Mouse (Mus musculus) forebrain, embryonic 13.5 days (tissue): Measurements from ENCODE around the gene Atrnl1. TPM values are rescaled to one million over a fixed set of nuclear protein-coding genes. Genes with fewer than 3 reads are reported as not detected.
A peak's percentile ranks its signal among the peaks of the same experiment; 100 is the strongest.
"Not testable (repeated sequence)": the region's sequence is repeated elsewhere in the genome, so short reads cannot be mapped to it uniquely, and the experiment has no call there.

ENCODE experiments used
- ATAC-seq: fragments of 200-750 bp; cut with Nextera tagmentation; 2 replicates; pipeline ENCODE4 v1.8.0; 2017
- H3K27ac ChIP-seq: fragments of 300-500 bp; sonication (generic); 2 replicates; pipeline ENCODE4 v1.5.1; 2015; ENCODE audit warnings: inconsistent platforms, mild to moderate bottlenecking, moderate library complexity
- H3K27me3 ChIP-seq: fragments of 300-500 bp; sonication (generic); 2 replicates; pipeline ENCODE4 v1.6.1; 2015; ENCODE audit warnings: mild to moderate bottlenecking, inconsistent platforms
- H3K36me3 ChIP-seq: fragments of 300-500 bp; sonication (generic); 2 replicates; pipeline ENCODE4 v1.6.1; 2015; ENCODE audit warnings: mild to moderate bottlenecking, inconsistent platforms; ENCODE audit not compliant: poor library complexity, severe bottlenecking
- H3K4me1 ChIP-seq: fragments of 300-500 bp; sonication (generic); 2 replicates; pipeline ENCODE4 v1.6.1; 2015; ENCODE audit warnings: inconsistent platforms
- H3K4me2 ChIP-seq: fragments of 300-500 bp; sonication (generic); 2 replicates; pipeline ENCODE4 v1.6.1; 2015; ENCODE audit warnings: inconsistent platforms, mild to moderate bottlenecking, moderate library complexity
- H3K4me3 ChIP-seq: fragments of 300-500 bp; sonication (generic); 2 replicates; pipeline ENCODE4 v1.5.1; 2015; ENCODE audit warnings: mild to moderate bottlenecking, inconsistent platforms
- H3K9ac ChIP-seq: fragments of 300-500 bp; sonication (generic); 2 replicates; pipeline ENCODE4 v1.6.1; 2015; ENCODE audit warnings: mild to moderate bottlenecking, inconsistent platforms
- H3K9me3 ChIP-seq: fragments of 300-500 bp; sonication (generic); replicated peaks from 2 replicates; pipeline ENCODE4 v1.6.1; 2016; ENCODE audit warnings: inconsistent platforms
- WGBS: fragments of 180-500 bp; shearing (Covaris S2); methylation state at CpG from one replicate; pipeline ENCODE4 v1.1.7; 2015; 5-methylcytosine and 5-hydroxymethylcytosine counted together
- polyA plus RNA-seq: library from polyadenylated mRNA; unstranded; fragments of >200 nt; fragmentation: Nextera tagmentation; extraction: Ambion mirVana; gene quantifications from 2 replicates; pipeline ENCODE4 v1.2.1, GENCODE M21; 2015

Atrnl1 gene
- polyA plus RNA-seq, 1 experiment from 2014 or later = 5.1 TPM

DNA sequence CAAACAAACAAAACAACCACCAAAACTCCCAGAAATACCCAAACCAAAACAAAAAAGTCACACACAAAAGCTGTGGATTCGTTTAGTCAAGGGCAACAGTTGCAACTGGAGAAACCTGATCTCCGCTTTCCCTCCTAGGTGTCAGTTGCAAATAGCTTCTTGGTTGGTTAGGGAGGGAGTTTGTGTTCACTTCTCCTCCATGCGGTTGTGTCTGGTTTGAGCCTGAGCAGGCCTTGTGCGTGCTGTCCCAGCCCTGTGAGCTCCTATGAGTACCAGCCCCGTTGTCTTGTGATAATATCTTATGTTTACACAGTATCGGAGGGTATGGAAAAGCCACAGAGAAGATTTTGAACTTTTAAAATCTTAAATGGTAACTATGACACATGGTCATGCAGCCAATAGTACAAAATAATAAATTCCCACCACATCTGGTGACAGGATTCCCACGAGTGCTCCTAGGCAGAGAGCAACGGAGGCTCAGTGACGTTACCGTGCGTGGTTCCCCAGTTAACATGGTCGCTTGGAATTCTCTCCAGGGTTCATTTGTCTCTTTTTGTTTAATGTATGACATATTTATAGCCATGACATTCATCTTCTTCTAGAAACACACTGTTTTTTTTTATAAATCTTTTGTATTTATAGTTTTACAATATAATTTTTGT lies 46.7 kb downstream of the Atrnl1 start:
- no peak overlapping the region for H3K4me3 ChIP-seq
- 87% methylated on average over 12 of the region's 12 CpGs for WGBS
- H3K36me3 ChIP-seq = peaks cover 23% of the 10 kb centered on the region
- ATAC-seq = no peak
- no peaks in the 10 kb centered on the region for H3K9me3 ChIP-seq
- no peaks in the 10 kb centered on the region for H3K4me1 ChIP-seq
- H3K27ac ChIP-seq = no peak overlapping the region
- no peak overlapping the region for H3K4me2 ChIP-seq
- no peak overlapping the region for H3K9ac ChIP-seq
- no peaks in the 10 kb centered on the region for H3K27me3 ChIP-seq

DNA sequence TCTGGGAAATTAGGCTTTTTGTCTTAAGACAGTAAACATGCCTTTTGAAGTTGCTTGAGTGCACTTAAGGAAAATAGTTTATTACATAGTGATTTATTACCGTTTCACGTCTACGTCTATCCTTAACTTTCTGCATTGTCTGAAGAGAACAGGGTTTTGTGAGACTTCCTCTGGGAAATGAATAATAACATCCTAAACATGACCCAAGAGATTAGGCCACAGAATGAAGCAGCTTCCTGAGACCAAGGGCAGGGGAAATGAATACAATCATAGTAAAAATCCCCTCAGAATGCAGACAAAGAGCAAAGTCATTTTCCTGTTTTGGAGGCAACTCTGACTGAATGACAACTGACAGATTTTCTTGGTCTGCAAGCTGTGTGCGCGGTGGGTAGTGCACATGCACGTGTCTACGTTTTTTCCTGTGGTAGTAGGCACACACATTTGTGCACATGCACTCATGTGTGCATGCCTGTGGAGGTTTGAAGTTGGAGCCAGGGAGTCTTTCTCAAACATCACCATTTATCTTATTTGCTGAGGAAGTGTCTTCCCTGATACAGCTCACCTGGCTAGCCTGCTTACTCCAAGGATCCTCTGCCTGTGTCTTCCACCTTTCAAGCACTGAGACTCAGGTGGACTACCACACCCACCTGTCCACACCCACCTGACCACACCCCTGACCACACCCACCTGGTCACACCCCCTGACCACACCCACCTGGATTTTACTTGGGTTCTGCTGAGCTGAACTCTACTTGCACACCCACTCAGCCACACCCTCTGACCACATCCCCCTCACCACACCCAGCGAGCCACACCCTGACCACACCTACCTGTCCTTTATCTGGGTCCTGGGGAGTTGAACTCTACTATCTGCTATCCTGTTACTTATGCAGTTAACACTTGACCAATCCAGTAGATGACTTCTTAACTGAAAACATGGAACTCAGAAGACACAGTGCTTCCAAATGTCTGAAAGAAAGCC lies 47.6 kb downstream of the Atrnl1 start:
- H3K4me1 ChIP-seq = no peaks in the 10 kb centered on the region
- no peak for ATAC-seq
- H3K4me2 ChIP-seq = no peak overlapping the region
- no peaks in the 10 kb centered on the region for H3K27me3 ChIP-seq
- H3K9ac ChIP-seq = no peak overlapping the region
- no peaks in the 10 kb centered on the region for H3K9me3 ChIP-seq
- WGBS = 89% methylated on average over 8 of the region's 8 CpGs
- no peak overlapping the region for H3K27ac ChIP-seq
- H3K4me3 ChIP-seq = no peak overlapping the region
- peaks cover 18% of the 10 kb centered on the region for H3K36me3 ChIP-seq

DNA sequence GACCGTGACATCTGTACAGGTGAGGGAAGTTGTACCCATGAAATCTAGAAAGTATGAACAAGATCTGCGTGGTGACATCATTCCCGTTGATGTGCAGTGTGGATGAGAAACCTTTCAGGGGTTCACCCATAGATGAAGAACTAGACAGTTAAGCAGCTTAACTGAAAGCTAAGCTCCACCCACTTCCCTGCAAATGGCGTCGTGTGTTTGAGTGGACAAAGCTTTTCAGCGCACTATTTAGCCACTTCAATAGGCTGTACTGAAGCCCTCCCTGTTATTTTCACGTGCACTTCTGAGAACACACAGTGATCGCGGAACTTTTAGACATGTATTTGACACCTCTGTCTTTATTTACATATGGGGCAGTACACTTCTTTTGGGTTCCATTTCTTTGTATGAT lies 56.2 kb downstream of the Atrnl1 start:
- no peak for ATAC-seq
- no peaks in the 10 kb centered on the region for H3K27me3 ChIP-seq
- 53% methylated on average over 9 of the region's 9 CpGs for WGBS

DNA sequence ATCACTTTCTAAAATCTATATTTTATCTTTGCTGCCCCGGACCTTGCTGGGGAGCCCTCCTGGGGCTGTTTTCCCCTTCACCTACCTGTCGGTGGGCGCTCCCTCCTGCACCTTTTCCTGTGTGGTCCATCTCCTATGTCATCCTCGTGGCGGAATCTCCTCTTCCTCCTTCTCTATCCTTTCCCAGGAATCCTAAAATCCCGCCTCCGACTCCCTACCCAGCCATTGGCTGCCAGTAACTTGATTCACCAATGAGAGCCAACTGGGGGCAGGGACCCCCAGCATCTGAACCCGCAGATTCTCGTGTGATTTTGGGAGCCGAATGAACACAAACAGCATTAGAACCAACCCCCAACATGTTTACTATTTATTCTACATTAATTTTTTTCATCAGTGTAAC lies 57.1 kb downstream of the Atrnl1 start:
- Histone ChIP-seq H3K4me3 (no peak overlapping the region), H3K9me3 (no peaks in the 10 kb centered on the region), H3K4me2 (no peak overlapping the region), H3K27me3 (no peaks in the 10 kb centered on the region), H3K9ac (no peak overlapping the region), H3K4me1 (no peaks in the 10 kb centered on the region), H3K27ac (no peak overlapping the region), H3K36me3 (peaks cover 13% of the 10 kb centered on the region)
- ATAC-seq = no peak
- WGBS = 96% methylated on average over 10 of the region's 10 CpGs

More for the DNA sequence above, 56.2 kb downstream of the Atrnl1 start:
- Histone ChIP-seq H3K4me2 (no peak overlapping the region), H3K9ac (no peak overlapping the region), H3K4me1 (no peaks in the 10 kb centered on the region), H3K27ac (no peak overlapping the region), H3K9me3 (no peaks in the 10 kb centered on the region), H3K4me3 (no peak overlapping the region), H3K36me3 (peaks cover 10% of the 10 kb centered on the region)

DNA sequence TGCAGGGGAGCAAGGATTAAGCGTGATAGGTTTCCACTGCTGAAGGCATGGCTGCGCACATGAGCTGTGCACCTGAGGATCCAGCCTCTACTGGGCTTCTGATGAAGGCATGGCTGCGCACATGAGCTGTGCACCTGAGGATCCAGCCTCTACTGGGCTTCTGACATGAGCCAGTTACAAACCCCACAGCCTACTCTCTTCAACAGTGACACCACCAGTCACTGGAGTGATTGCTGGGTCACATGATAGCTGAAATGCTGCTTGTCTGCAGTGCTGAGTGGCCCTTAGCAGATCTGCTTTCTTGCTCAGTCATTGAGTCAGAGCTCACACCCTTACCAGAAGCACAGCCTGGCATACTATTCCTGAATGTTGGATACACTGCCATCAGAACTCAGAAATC lies 68.6 kb downstream of the Atrnl1 start:
- H3K4me2 ChIP-seq = no peak overlapping the region
- no peaks in the 10 kb centered on the region for H3K4me1 ChIP-seq
- 93% methylated on average over 3 of the region's 3 CpGs for WGBS

DNA sequence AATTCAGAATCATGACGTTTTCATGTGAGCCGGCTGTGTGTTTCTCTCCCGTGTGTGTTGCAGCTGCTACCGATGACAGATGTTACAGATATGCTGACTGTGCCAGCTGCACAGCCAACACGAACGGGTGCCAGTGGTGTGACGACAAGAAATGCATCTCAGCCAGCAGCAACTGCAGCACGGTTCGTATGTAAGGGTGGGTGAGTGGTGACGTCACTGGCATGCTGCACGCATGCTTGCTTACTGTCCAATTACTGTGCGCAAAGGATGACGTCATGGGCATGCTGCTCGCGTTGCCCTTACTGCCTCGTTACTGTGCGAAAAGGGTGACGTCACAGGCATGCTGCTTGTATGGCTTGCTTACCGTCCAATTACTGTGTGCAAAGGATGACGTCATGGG lies 75.8 kb downstream of the Atrnl1 start:
- no peaks in the 10 kb centered on the region for H3K27me3 ChIP-seq
- H3K4me2 ChIP-seq = no peak overlapping the region
- peak; percentile 21; the same call in 1 of the 2 replicates for ATAC-seq
- 78% methylated on average over 20 of the region's 20 CpGs for WGBS
- H3K9me3 ChIP-seq = no peaks in the 10 kb centered on the region
- no peaks in the 10 kb centered on the region for H3K4me1 ChIP-seq
- H3K9ac ChIP-seq = no peak overlapping the region
- no peak overlapping the region for H3K27ac ChIP-seq
- H3K4me3 ChIP-seq = no peak overlapping the region
- H3K36me3 ChIP-seq = no peaks in the 10 kb centered on the region; the same call in 1 of the 2 replicates

More for the DNA sequence above, 68.6 kb downstream of the Atrnl1 start:
- Histone ChIP-seq H3K9ac (no peak overlapping the region), H3K27ac (no peak overlapping the region), H3K9me3 (no peaks in the 10 kb centered on the region), H3K4me3 (no peak overlapping the region), H3K27me3 (no peaks in the 10 kb centered on the region), H3K36me3 (no peaks in the 10 kb centered on the region)
- ATAC-seq = no peak

DNA sequence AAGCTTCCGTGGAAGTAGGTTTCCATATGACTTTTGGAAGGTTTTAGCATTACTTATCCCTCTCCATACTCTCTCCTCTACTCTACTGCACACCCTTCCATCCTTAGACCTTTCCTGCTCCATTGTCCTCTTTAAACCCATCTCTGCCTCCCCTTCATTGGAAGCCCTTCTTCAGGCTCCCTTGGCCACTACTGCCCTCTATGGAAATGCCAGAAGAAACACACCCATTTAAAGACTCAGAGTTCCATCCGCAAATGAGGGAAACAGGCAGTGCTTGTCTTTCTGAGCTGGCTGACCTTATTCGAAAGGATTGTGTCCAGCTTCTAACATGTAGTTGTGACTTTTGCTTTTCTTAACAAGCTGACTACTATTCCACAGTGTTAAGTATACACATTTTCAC lies 81.7 kb downstream of the Atrnl1 start:
- WGBS = 85% methylated on average over 3 of the region's 3 CpGs
- Histone ChIP-seq H3K27ac (no peak overlapping the region), H3K9me3 (no peaks in the 10 kb centered on the region), H3K4me1 (no peaks in the 10 kb centered on the region), H3K9ac (no peak overlapping the region), H3K27me3 (no peaks in the 10 kb centered on the region), H3K4me3 (no peak overlapping the region), H3K4me2 (no peak overlapping the region), H3K36me3 (peaks cover 28% of the 10 kb centered on the region)
- no peak for ATAC-seq

DNA sequence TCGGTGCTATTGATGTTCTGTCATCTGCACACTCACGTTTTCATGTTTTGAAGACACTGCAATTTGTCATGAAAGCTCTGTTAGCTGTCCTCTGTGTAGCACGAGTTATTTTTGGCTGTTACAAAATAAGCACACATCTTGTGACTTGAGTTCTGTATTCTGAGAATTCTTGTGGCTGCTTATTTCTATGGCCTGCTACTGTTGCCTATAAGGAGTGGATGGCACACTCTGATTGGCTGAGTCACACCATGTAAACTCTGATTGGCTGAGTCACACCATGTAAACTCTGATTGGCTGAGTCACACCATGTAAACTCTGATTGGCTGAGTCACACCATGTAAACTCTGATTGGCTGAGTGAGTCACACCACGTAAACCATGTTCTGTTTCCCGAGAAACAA lies 85.9 kb downstream of the Atrnl1 start:
- H3K4me1 ChIP-seq, H3K4me2 ChIP-seq, H3K4me3 ChIP-seq, H3K9me3 ChIP-seq, H3K9ac ChIP-seq, H3K27ac ChIP-seq, ATAC-seq, H3K27me3 ChIP-seq: not testable (repeated sequence)
- 93% methylated on average over 5 of the region's 5 CpGs for WGBS
- H3K36me3 ChIP-seq = peaks cover 27% of the 10 kb centered on the region

DNA sequence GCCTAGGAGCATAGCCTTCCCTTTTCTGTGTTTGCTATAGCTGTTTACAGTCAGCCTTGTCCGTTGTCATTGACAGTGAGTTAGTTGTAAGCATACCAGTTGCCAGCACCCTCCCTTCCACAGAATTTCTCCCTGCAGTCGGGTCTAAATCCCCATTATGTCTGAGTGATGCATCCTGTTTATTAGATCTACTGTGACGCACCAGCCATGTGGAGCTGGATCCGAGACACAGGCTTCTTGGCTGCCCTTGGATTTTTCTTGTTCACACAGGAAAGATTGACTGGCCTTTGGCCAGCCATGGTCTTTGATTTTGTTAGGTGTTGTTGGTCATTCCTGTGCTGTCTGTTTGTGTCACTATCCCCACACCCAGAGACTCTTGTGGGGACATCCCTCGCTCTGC lies 102.3 kb downstream of the Atrnl1 start:
- Histone ChIP-seq H3K27ac (no peak overlapping the region), H3K4me3 (no peak overlapping the region), H3K9me3 (no peaks in the 10 kb centered on the region), H3K4me1 (no peaks in the 10 kb centered on the region), H3K36me3 (peaks cover 29% of the 10 kb centered on the region), H3K4me2 (no peak overlapping the region), H3K9ac (no peak overlapping the region), H3K27me3 (no peaks in the 10 kb centered on the region)
- no peak for ATAC-seq
- WGBS = 78% methylated on average over 5 of the region's 5 CpGs

DNA sequence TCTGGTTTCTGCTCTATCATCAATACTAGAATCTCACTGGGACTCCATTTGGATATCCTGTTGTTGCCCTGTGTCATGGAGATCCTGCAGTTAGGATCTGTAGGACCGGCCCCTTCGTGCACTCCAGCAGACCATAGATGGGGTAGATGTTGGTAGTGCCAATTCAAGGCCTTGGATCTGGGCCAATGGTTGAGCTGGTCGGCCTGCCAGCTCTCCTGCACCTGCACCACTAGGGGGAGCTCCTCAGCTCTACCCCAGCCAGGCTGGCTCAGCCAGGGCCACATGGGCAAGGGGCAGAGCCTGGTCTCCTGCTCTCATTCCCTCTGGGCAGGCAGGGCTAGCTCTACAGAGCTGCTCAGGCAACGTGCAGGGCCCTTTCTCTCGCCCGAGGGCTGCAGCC lies 114.1 kb downstream of the Atrnl1 start:
- Histone ChIP-seq H3K9me3 (no peaks in the 10 kb centered on the region; the same call in 1 of the 2 replicates), H3K9ac (no peak overlapping the region), H3K4me3 (no peak overlapping the region), H3K27ac (no peak overlapping the region), H3K27me3 (no peaks in the 10 kb centered on the region), H3K36me3 (no peaks in the 10 kb centered on the region; the same call in 1 of the 2 replicates), H3K4me1 (no peaks in the 10 kb centered on the region), H3K4me2 (no peak overlapping the region)
- no peak for ATAC-seq
- 97% methylated on average over 6 of the region's 6 CpGs for WGBS

DNA sequence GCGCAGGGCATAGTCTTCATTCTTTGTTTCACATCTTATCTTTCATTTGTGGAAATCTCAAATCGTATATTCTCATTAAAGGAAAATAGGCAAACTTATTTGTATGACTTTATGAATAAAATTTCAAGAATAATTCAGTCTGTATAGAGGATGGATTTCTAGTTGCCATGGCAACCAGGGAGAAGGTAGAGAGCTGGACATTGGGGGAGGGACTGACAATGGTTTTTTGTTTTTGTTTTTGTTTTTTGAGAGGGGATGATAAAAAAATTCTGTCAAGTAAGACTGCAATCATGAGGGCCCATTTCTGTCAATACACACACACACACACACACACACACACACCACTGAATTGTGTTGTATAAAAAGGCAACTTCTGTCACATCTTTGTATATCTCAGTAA lies 114.5 kb downstream of the Atrnl1 start:
- no peaks in the 10 kb centered on the region for H3K27me3 ChIP-seq
- H3K9me3 ChIP-seq = no peaks in the 10 kb centered on the region; the same call in 1 of the 2 replicates
- no peaks in the 10 kb centered on the region for H3K4me1 ChIP-seq
- ATAC-seq = no peak
- 96% methylated on average over 2 of the region's 2 CpGs for WGBS
- H3K9ac ChIP-seq = no peak overlapping the region
- no peak overlapping the region for H3K27ac ChIP-seq
- H3K4me3 ChIP-seq = no peak overlapping the region
- H3K4me2 ChIP-seq = no peak overlapping the region
- H3K36me3 ChIP-seq = no peaks in the 10 kb centered on the region; the same call in 1 of the 2 replicates

DNA sequence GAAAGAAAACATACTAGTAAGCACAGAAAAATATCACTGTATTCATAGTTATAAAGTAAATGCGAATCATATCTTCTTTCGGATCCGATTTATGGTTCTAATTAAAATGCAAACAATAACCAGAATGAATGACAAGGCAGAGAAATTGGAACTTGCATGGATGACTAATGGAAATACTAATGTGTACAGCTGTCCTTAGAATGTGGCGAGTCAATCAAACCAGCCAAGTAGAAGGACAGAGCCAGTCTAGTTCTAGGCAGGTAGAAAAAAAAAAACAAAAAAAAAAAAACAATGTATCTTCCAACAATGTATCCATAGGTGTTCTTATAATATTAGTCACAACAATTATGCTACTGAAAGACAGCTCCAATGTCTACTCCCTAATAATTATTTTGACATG lies 116.2 kb downstream of the Atrnl1 start:
- H3K9me3 ChIP-seq = no peaks in the 10 kb centered on the region; the same call in 1 of the 2 replicates
- H3K27me3 ChIP-seq = no peaks in the 10 kb centered on the region
- no peaks in the 10 kb centered on the region for H3K4me1 ChIP-seq
- H3K27ac ChIP-seq = no peak overlapping the region
- no peak overlapping the region for H3K9ac ChIP-seq
- ATAC-seq = no peak
- H3K36me3 ChIP-seq = no peaks in the 10 kb centered on the region; the same call in 1 of the 2 replicates
- H3K4me2 ChIP-seq = no peak overlapping the region
- H3K4me3 ChIP-seq = no peak overlapping the region
- WGBS = 94% methylated on average over 4 of the region's 4 CpGs
